Mouse (Mus musculus): Measurements from ENCODE around the gene Exd1. TPM values are rescaled to one million over a fixed set of nuclear protein-coding genes. Genes with fewer than 3 reads are reported as not detected.

Exd1 gene
- total and polyA plus RNA-seq, 3 experiments, result 0.27 to 0.88 TPM; not detected in 1

DNA sequence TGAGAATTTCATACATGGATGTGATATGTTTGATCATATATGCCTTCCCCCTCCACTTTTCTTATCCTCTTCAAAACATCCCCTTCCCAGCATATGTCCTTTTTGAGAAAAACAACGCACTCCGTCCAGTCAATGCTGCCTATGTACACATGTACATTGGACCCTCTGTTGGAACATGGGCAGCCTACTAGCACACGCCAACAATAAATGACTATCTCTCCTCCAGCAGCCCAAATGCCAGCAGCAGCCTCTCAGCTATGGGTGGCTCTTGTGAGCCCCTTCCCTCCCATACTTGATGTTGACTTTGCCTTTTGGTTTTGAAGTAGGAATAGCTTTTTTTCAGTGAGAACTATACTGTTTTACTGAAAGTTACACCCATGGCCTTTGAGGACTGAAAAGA lies 34.1 kb upstream of the Exd1 start:
- H3K9ac ChIP-seq (ENCODE audit: control insufficient read depth, low read depth, low read length, poor library complexity, severe bottlenecking), result no peak overlapping the region
- H3K79me2 ChIP-seq (ENCODE audit: control insufficient read depth, insufficient read depth, low read length, poor library complexity), result no peaks in the 10 kb centered on the region
- H3K9me3 ChIP-seq (replicated peaks; ENCODE audit: insufficient read depth, low read length), result no peaks in the 10 kb centered on the region
- peaks cover 16% of the 10 kb centered on the region in 2 experiments for H3K4me1 ChIP-seq (ENCODE audit: control insufficient read depth in 1 of 2, insufficient read depth in 2 of 2, low read length in 2 of 2)
- no peaks in the 10 kb centered on the region for H3K27me3 ChIP-seq (ENCODE audit: control insufficient read depth in 1 of 2, insufficient read depth in 2 of 2, low read length in 2 of 2)
- H3K36me3 ChIP-seq (ENCODE audit: control insufficient read depth in 1 of 2, insufficient read depth in 2 of 2, low read length in 2 of 2), result peaks cover 1 to 16% of the 10 kb centered on the region in 2 experiments; a peak in 3 of 4 replicates
- TF ChIP-seq ZKSCAN1 (IDR thresholded peaks at IDR 0.05; ENCODE audit: low read depth, low read length) (no peak), RAD21 (IDR thresholded peaks at IDR 0.05; ENCODE audit: low read depth, low read length) (no peak), E2F4 (IDR thresholded peaks at IDR 0.05; ENCODE audit: borderline replicate concordance, low read depth, low read length) (no peak), UBTF (IDR thresholded peaks at IDR 0.05; ENCODE audit: borderline replicate concordance, insufficient read depth, low read depth, low read length) (no peak)
- H3K4me3 ChIP-seq (ENCODE audit: control insufficient read depth in 1 of 2, insufficient read depth in 1 of 2, low read depth in 2 of 2, low read length in 2 of 2), result no peak overlapping the region
- no peak for DNase-seq (ENCODE audit: low read depth, low spot score)
- no peak overlapping the region for H3K27ac ChIP-seq (ENCODE audit: control insufficient read depth, low read depth, low read length)

DNA sequence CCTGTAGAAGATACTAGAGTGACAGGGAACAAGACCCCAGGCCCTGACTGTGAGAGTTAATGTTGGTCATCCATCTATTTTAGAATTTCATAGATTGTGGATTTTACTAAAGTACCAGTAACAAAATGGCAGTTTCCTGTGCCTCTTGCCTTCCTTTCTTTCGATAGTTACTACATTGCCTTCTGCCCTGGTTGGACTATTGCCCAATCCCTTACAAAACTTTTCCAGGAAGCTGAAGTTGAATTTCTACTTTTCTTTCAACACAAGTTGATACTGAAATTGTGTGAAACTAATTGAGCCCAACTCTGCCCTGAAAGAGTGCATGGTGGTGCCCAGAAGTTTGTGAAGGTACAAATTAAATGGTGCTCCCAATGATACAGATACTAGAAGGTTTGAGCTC lies 25.0 kb upstream of the Exd1 start:
- H3K9me3 ChIP-seq (replicated peaks; ENCODE audit: insufficient read depth, low read length), result no peaks in the 10 kb centered on the region
- peaks cover 0 to 5% of the 10 kb centered on the region in 2 experiments; a peak in 1 of 4 replicates for H3K36me3 ChIP-seq (ENCODE audit: control insufficient read depth in 1 of 2, insufficient read depth in 2 of 2, low read length in 2 of 2)
- no peak for DNase-seq (ENCODE audit: low read depth, low spot score)
- no peak overlapping the region for H3K27ac ChIP-seq (ENCODE audit: control insufficient read depth, low read depth, low read length)
- no peaks in the 10 kb centered on the region for H3K27me3 ChIP-seq (ENCODE audit: control insufficient read depth in 1 of 2, insufficient read depth in 2 of 2, low read length in 2 of 2)
- H3K9ac ChIP-seq (ENCODE audit: control insufficient read depth, low read depth, low read length, poor library complexity, severe bottlenecking), result no peak overlapping the region
- no peak for TF ChIP-seq MYC (IDR thresholded peaks at IDR 0.05; ENCODE audit: low read depth, low read length)
- TF ChIP-seq MYB (IDR thresholded peaks at IDR 0.05; ENCODE audit: low read depth, low read length), result no peak
- no peak for TF ChIP-seq TAL1 (IDR thresholded peaks at IDR 0.05; ENCODE audit: low read length)
- no peak for TF ChIP-seq E2F4 (IDR thresholded peaks at IDR 0.05; ENCODE audit: borderline replicate concordance, low read depth, low read length)
- TF ChIP-seq ELF1 (IDR thresholded peaks at IDR 0.05; ENCODE audit: low read depth, low read length), result no peak
- no peak for TF ChIP-seq POLR2AphosphoS2 (IDR thresholded peaks at IDR 0.05; ENCODE audit: low read length)
- TF ChIP-seq MXI1 (IDR thresholded peaks at IDR 0.05; ENCODE audit: low read depth, low read length), result no peak
- TF ChIP-seq MAFK (IDR thresholded peaks at IDR 0.05; ENCODE audit: borderline replicate concordance, low read depth, low read length), result no peak
- no peak for TF ChIP-seq SIN3A (IDR thresholded peaks at IDR 0.05; ENCODE audit: low read length)
- TF ChIP-seq MEF2A (IDR thresholded peaks at IDR 0.05; ENCODE audit: extremely low read depth, insufficient replicate concordance, low read depth, low read length, poor library complexity, severe bottlenecking), result no peak
- TF ChIP-seq POLR2AphosphoS5 (IDR thresholded peaks at IDR 0.05; ENCODE audit: borderline replicate concordance, low read depth, low read length), result no peak
- TF ChIP-seq ZKSCAN1 (IDR thresholded peaks at IDR 0.05; ENCODE audit: low read depth, low read length), result no peak
- no peak for TF ChIP-seq RCOR1 (IDR thresholded peaks at IDR 0.05; ENCODE audit: low read depth, low read length)
- no peak for TF ChIP-seq EP300 (IDR thresholded peaks at IDR 0.05; ENCODE audit: low read depth in 1 of 2, low read length in 2 of 2)
- no peak for TF ChIP-seq NRF1 (IDR thresholded peaks at IDR 0.05; ENCODE audit: insufficient read depth, low read depth, low read length, poor library complexity, severe bottlenecking)
- TF ChIP-seq GABPA (IDR thresholded peaks at IDR 0.05; ENCODE audit: low read depth, low read length), result no peak
- TF ChIP-seq CHD2 (IDR thresholded peaks at IDR 0.05; ENCODE audit: low read length), result no peak
- TF ChIP-seq POLR2A (IDR thresholded peaks at IDR 0.05; ENCODE audit: control insufficient read depth in 1 of 2, insufficient read depth in 1 of 2, low read depth in 1 of 2, low read length in 2 of 2, poor library complexity in 1 of 2), result no peak
- no peaks in the 10 kb centered on the region for H3K4me1 ChIP-seq (ENCODE audit: control insufficient read depth in 1 of 2, insufficient read depth in 2 of 2, low read length in 2 of 2)
- no peaks in the 10 kb centered on the region for H3K79me2 ChIP-seq (ENCODE audit: control insufficient read depth, insufficient read depth, low read length, poor library complexity)
- no peak overlapping the region for H3K4me3 ChIP-seq (ENCODE audit: control insufficient read depth in 1 of 2, insufficient read depth in 1 of 2, low read depth in 2 of 2, low read length in 2 of 2)

Measured in MEL (cell line).